ENCODE assay signal across 8 mouse cellular contexts in the genomic region with DNA sequence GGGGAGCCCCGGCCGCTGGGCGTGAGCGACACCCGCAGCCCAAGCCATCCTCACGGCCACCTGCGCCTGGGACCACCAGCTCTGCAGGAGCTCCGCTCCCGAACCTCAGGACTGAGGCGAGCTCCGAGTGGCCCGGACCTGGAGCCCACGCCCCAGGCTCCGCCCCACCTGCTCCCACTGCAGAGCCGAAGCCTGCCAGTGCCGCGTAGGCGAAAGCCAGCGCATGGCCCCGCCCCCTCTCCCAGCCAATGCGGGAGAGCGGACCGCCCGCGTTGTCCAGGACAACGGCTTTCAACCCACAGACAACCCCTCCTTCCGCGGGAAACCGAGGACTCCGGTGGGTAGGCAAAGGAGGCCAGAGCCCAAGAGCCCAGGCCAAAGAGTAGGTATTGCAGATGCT. TPM values are rescaled to one million over a fixed set of nuclear protein-coding genes. Genes with fewer than 3 reads are reported as not detected.
DNase-seq lines count a peak whose midpoint lies in the region; ATAC-seq lines count a peak whose summit lies in the region.

No protein-coding gene starts in this region.

- no peaks in the 10 kb centered on the region for H3K9me3 ChIP-seq in hindbrain, embryonic 13.5 days

- peak overlapping the region; percentile 99 for H3K4me2 ChIP-seq in hindbrain, embryonic 13.5 days

- H3K4me3 ChIP-seq in hindbrain, embryonic 13.5 days, result peak overlapping the region; percentile 94

- H3K36me3 ChIP-seq in hindbrain, embryonic 13.5 days, result peaks cover 31% of the 10 kb centered on the region

- 1% methylated on average over 30 of the region's 30 CpGs for WGBS in hindbrain, embryonic 13.5 days

- DNase-seq in Muller cell, postnatal 12 days (ENCODE audit: inconsistent ontology term), result peak; percentile 96
- DNase-seq in cerebellum, adult 9-10 months, result peak; percentile 93
- DNase-seq in frontal cortex, postnatal 14 days (ENCODE audit: low spot score in 2 of 2), result peak; percentile 91 to 93
- peak; percentile 91 to 96 for DNase-seq in layer of hippocampus, postnatal 14 days (ENCODE audit: low spot score in 2 of 2)
- DNase-seq in lung, postnatal 10 days, result peak; percentile 95
- peak; percentile 95 for DNase-seq in ovary, postnatal 36 days (ENCODE audit: low spot score)
- DNase-seq in thymus, postnatal 14 days, result peak; percentile 91

- peak overlapping the region; percentile 99 for H3K9ac ChIP-seq in hindbrain, embryonic 13.5 days

- ATAC-seq in hindbrain, embryonic 13.5 days (ENCODE audit: low FRiP score), result peak; percentile 89

- H3K27me3 ChIP-seq in hindbrain, embryonic 13.5 days, result no peaks in the 10 kb centered on the region

- peak overlapping the region; percentile 85 for H3K27ac ChIP-seq in hindbrain, embryonic 13.5 days

- H3K4me1 ChIP-seq in hindbrain, embryonic 13.5 days (replicated peaks), result peaks cover 60% of the 10 kb centered on the region

RNA-seq across cellular contexts. Expression of gene Atp8b2, which starts 2.8 kb away (rescaled TPM):
- 13.4 TPM in 2 replicates for polyA plus RNA-seq in hindbrain, embryonic 13.5 days (2015; fragmentation: Nextera tagmentation; extraction: Ambion mirVana)
- total RNA-seq in layer of hippocampus, postnatal 14 days (2021), result 10 to 100 TPM; 77.3 to 93.0 TPM

RNA-seq across cellular contexts. Expression of gene Hax1, which starts 38.1 kb away (rescaled TPM):
- 127 and 129 TPM in 2 replicates for polyA plus RNA-seq in hindbrain, embryonic 13.5 days (2015; fragmentation: Nextera tagmentation; extraction: Ambion mirVana)
- total RNA-seq in layer of hippocampus, postnatal 14 days (2021), result 10 to 100 TPM; 67.8 to 71.8 TPM

RNA-seq across cellular contexts. Expression of gene Il6ra, which starts 47.5 kb away (rescaled TPM):
- 0.98 and 1.1 TPM in 2 replicates for polyA plus RNA-seq in hindbrain, embryonic 13.5 days (2015; fragmentation: Nextera tagmentation; extraction: Ambion mirVana)
- total RNA-seq in layer of hippocampus, postnatal 14 days (2021), result 1 to 10 TPM; 5.0 to 6.1 TPM

Comparison
In these comparisons a context has a peak if more than half of its experiments do, and no peak if none do; other contexts are left out.
1. Peak in every context shown above with its lines: DNase-seq, ATAC-seq, H3K4me3 ChIP-seq and H3K27ac ChIP-seq.